Mouse (Mus musculus) embryonic facial prominence, embryonic 10.5 days (tissue): Measurements from ENCODE around the gene Zfand3. TPM values are rescaled to one million over a fixed set of nuclear protein-coding genes. Genes with fewer than 3 reads are reported as not detected.

Source experiments
- DNase-seq: peaks from one replicate; pipeline ENCODE4 v3.0.0-alpha.2; 2017; ENCODE audit warnings: low spot score
- H3K27ac ChIP-seq: fragments of 300-500 bp; sonication (generic); replicated peaks from 2 replicates; pipeline ENCODE4 v1.5.1; 2016; ENCODE audit warnings: mild to moderate bottlenecking
- H3K27me3 ChIP-seq: fragments of 300-500 bp; sonication (generic); replicated peaks from 2 replicates; pipeline ENCODE4 v1.6.1; 2016; ENCODE audit warnings: low read depth, mild to moderate bottlenecking; ENCODE audit not compliant: poor library complexity, severe bottlenecking
- H3K36me3 ChIP-seq: fragments of 300-500 bp; sonication (generic); replicated peaks from 2 replicates; pipeline ENCODE4 v1.6.1; 2016; ENCODE audit warnings: mild to moderate bottlenecking, moderate library complexity
- H3K4me1 ChIP-seq: fragments of 300-500 bp; sonication (generic); 2 replicates; pipeline ENCODE4 v1.6.1; 2016
- H3K4me3 ChIP-seq: fragments of 300-500 bp; sonication (generic); 2 replicates; pipeline ENCODE4 v1.5.1; 2016; ENCODE audit warnings: mild to moderate bottlenecking, moderate library complexity
- H3K9me3 ChIP-seq: fragments of 300-500 bp; sonication (generic); 2 replicates; pipeline ENCODE4 v1.6.1; 2016; ENCODE audit warnings: mild to moderate bottlenecking
- WGBS: fragments of 180-500 bp; shearing (Covaris S2); methylation state at CpG from one replicate; pipeline ENCODE4 v1.1.7; 2016; 5-methylcytosine and 5-hydroxymethylcytosine counted together
- polyA plus RNA-seq: library from polyadenylated mRNA; unstranded; fragments of >200 nt; fragmentation: Nextera tagmentation; extraction: Ambion mirVana; gene quantifications from 2 replicates; pipeline ENCODE4 v1.2.1, GENCODE M21; 2016

Zfand3 gene
- polyA plus RNA-seq, 1 experiment from 2014 or later, result 59.1 TPM

GRCm38 (mm10) chr17:29984931-29985330 lies 19.6 kb upstream of the Zfand3 start:
- Histone ChIP-seq H3K36me3 (no peaks in the 10 kb centered on the region), H3K4me1 (peaks cover 14% of the 10 kb centered on the region; the same call in 1 of the 2 replicates), H3K9me3 (no peaks in the 10 kb centered on the region), H3K4me3 (no peak overlapping the region), H3K27me3 (no peaks in the 10 kb centered on the region; the same call in 1 of the 2 replicates), H3K27ac (no peak overlapping the region)
- no peak for DNase-seq
- WGBS, result 85% methylated on average over 7 of the region's 7 CpGs

- H3K36me3 ChIP-seq, result no peaks in the 10 kb centered on the region
- peaks cover 14% of the 10 kb centered on the region; the same call in 1 of the 2 replicates for H3K4me1 ChIP-seq
- WGBS, result 21% methylated on average over 3 of the region's 3 CpGs
- H3K9me3 ChIP-seq, result no peaks in the 10 kb centered on the region
- peak; percentile 37 for DNase-seq
- no peaks in the 10 kb centered on the region; the same call in 1 of the 2 replicates for H3K27me3 ChIP-seq
- H3K4me3 ChIP-seq, result no peak overlapping the region
- peak overlapping the region; percentile 66 for H3K27ac ChIP-seq
These were observed 19.0 kb upstream of the Zfand3 start for GRCm38 (mm10) chr17:29985534-29985933.

- H3K9me3 ChIP-seq, result no peaks in the 10 kb centered on the region
- WGBS, result 65% methylated on average over 5 of the region's 5 CpGs
These were observed 16.4 kb upstream of the Zfand3 start for GRCm38 (mm10) chr17:29988141-29988540.

GRCm38 (mm10) chr17:29989653-29990052 lies 14.9 kb upstream of the Zfand3 start:
- no peak for DNase-seq
- no peak overlapping the region for H3K4me3 ChIP-seq
- peaks cover 12% of the 10 kb centered on the region; the same call in 1 of the 2 replicates for H3K4me1 ChIP-seq
- 85% methylated on average over 5 of the region's 5 CpGs for WGBS
- H3K9me3 ChIP-seq, result no peaks in the 10 kb centered on the region
- no peak overlapping the region for H3K27ac ChIP-seq
- H3K27me3 ChIP-seq, result no peaks in the 10 kb centered on the region; the same call in 1 of the 2 replicates
- no peaks in the 10 kb centered on the region for H3K36me3 ChIP-seq

More at GRCm38 (mm10) chr17:29988141-29988540, 16.4 kb upstream of the Zfand3 start:
- H3K27ac ChIP-seq, result no peak overlapping the region
- no peak for DNase-seq
- H3K27me3 ChIP-seq, result no peaks in the 10 kb centered on the region; the same call in 1 of the 2 replicates
- H3K4me3 ChIP-seq, result no peak overlapping the region
- peaks cover 14% of the 10 kb centered on the region; the same call in 1 of the 2 replicates for H3K4me1 ChIP-seq
- H3K36me3 ChIP-seq, result no peaks in the 10 kb centered on the region

GRCm38 (mm10) chr17:29990136-29990535 lies 14.4 kb upstream of the Zfand3 start:
- H3K36me3 ChIP-seq, result no peaks in the 10 kb centered on the region
- H3K27me3 ChIP-seq, result no peaks in the 10 kb centered on the region
- no peak overlapping the region for H3K4me3 ChIP-seq
- no peak overlapping the region for H3K27ac ChIP-seq
- no peak for DNase-seq
- peaks cover 7% of the 10 kb centered on the region; the same call in 1 of the 2 replicates for H3K4me1 ChIP-seq
- 93% methylated on average over 3 of the region's 3 CpGs for WGBS
- H3K9me3 ChIP-seq, result no peaks in the 10 kb centered on the region

GRCm38 (mm10) chr17:29990845-29991244 lies 13.7 kb upstream of the Zfand3 start:
- WGBS, result 90% methylated on average over 2 of the region's 2 CpGs
- H3K27ac ChIP-seq, result no peak overlapping the region
- no peak overlapping the region for H3K4me3 ChIP-seq
- no peaks in the 10 kb centered on the region for H3K36me3 ChIP-seq
- H3K27me3 ChIP-seq, result no peaks in the 10 kb centered on the region
- no peaks in the 10 kb centered on the region for H3K9me3 ChIP-seq
- H3K4me1 ChIP-seq, result peaks cover under 1% of the 10 kb centered on the region; the same call in 1 of the 2 replicates
- no peak for DNase-seq

GRCm38 (mm10) chr17:29993488-29993887 lies 11.0 kb upstream of the Zfand3 start:
- no peaks in the 10 kb centered on the region for H3K36me3 ChIP-seq
- no peaks in the 10 kb centered on the region for H3K27me3 ChIP-seq
- H3K4me1 ChIP-seq, result no peaks in the 10 kb centered on the region
- 79% methylated on average over 8 of the region's 8 CpGs for WGBS
- H3K4me3 ChIP-seq, result no peak overlapping the region
- H3K9me3 ChIP-seq, result no peaks in the 10 kb centered on the region
- DNase-seq, result no peak
- H3K27ac ChIP-seq, result no peak overlapping the region

- DNase-seq, result no peak
- no peak overlapping the region for H3K27ac ChIP-seq
- no peak overlapping the region for H3K4me3 ChIP-seq
- whole genome bisulfite sequencing, result 72% methylated on average over 3 of the region's 3 CpGs
- no peaks in the 10 kb centered on the region for H3K9me3 ChIP-seq
- no peaks in the 10 kb centered on the region for H3K36me3 ChIP-seq
- H3K27me3 ChIP-seq, result no peaks in the 10 kb centered on the region
- H3K4me1 ChIP-seq, result peaks cover 3% of the 10 kb centered on the region; the same call in 1 of the 2 replicates
These were observed 10.5 kb upstream of the Zfand3 start for GRCm38 (mm10) chr17:29994011-29994410.

- 83% methylated on average over 4 of the region's 4 CpGs for WGBS
- peaks cover 3% of the 10 kb centered on the region; the same call in 1 of the 2 replicates for H3K4me1 ChIP-seq
- no peak for DNase-seq
- no peaks in the 10 kb centered on the region for H3K9me3 ChIP-seq
- H3K4me3 ChIP-seq, result no peak overlapping the region
- no peaks in the 10 kb centered on the region for H3K36me3 ChIP-seq
- no peak overlapping the region for H3K27ac ChIP-seq
- H3K27me3 ChIP-seq, result no peaks in the 10 kb centered on the region
These were observed 10.1 kb upstream of the Zfand3 start for GRCm38 (mm10) chr17:29994459-29994858.

GRCm38 (mm10) chr17:29995986-29996385 lies 8.5 kb upstream of the Zfand3 start:
- no peak overlapping the region for H3K27ac ChIP-seq
- H3K27me3 ChIP-seq, result no peaks in the 10 kb centered on the region
- 91% methylated on average over 5 of the region's 5 CpGs for WGBS
- no peak for DNase-seq
- H3K4me1 ChIP-seq, result peaks cover 3% of the 10 kb centered on the region; the same call in 1 of the 2 replicates
- H3K4me3 ChIP-seq, result no peak overlapping the region
- H3K9me3 ChIP-seq, result no peaks in the 10 kb centered on the region
- no peaks in the 10 kb centered on the region for H3K36me3 ChIP-seq

GRCm38 (mm10) chr17:29997726-29998125 lies 6.8 kb upstream of the Zfand3 start:
- no peak for DNase-seq
- WGBS, result 87% methylated on average over 7 of the region's 7 CpGs
- no peaks in the 10 kb centered on the region for H3K27me3 ChIP-seq

GRCm38 (mm10) chr17:29998566-29999295 lies 5.8 kb upstream of the Zfand3 start:
- Histone ChIP-seq H3K27ac (no peak overlapping the region), H3K36me3 (no peaks in the 10 kb centered on the region), H3K4me3 (no peak overlapping the region), H3K27me3 (no peaks in the 10 kb centered on the region), H3K4me1 (peaks cover 10% of the 10 kb centered on the region), H3K9me3 (no peaks in the 10 kb centered on the region)
- WGBS, result 70% methylated on average over 24 of the region's 24 CpGs
- DNase-seq, result no peak

More at GRCm38 (mm10) chr17:29997726-29998125, 6.8 kb upstream of the Zfand3 start:
- Histone ChIP-seq H3K36me3 (no peaks in the 10 kb centered on the region), H3K4me3 (no peak overlapping the region), H3K27ac (no peak overlapping the region), H3K9me3 (no peaks in the 10 kb centered on the region), H3K4me1 (peaks cover 3% of the 10 kb centered on the region; the same call in 1 of the 2 replicates)

GRCm38 (mm10) chr17:30005103-30005443 lies 540 bp downstream of the Zfand3 start:
- no peaks in the 10 kb centered on the region for H3K9me3 ChIP-seq
- H3K27ac ChIP-seq, result peak overlapping the region; percentile 100
- peak overlapping the region; percentile 98 for H3K4me3 ChIP-seq
- WGBS, result 0% methylated on average over 41 of the region's 47 CpGs
- H3K27me3 ChIP-seq, result no peaks in the 10 kb centered on the region
- H3K36me3 ChIP-seq, result peaks cover 25% of the 10 kb centered on the region
- peaks cover 45% of the 10 kb centered on the region for H3K4me1 ChIP-seq
- no peak for DNase-seq
